Mouse (Mus musculus): Measurements from ENCODE around the gene Tnpo1.

DNA sequence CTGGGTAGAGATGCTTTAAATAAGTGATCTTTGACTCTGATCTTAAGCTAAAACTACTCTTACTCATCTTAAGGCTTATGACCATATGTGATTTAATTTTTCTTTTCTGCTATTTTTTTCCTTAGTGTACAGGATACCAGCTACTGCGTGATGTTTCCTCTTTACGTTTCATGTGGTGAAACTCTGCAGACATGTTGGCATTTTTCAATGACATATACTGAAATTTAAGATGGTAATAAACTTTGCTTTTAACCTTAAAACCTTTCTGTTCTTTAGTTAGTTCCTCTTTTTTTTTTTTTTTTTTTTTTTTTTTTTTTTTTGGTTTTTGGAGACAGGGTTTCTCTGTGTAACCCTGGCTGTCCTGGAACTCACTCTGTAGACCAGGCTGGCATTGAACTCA, 2.7 kb upstream of the Tnpo1 start:
- TF ChIP-seq CTCF (IDR thresholded peaks at IDR 0.05; ENCODE audit: borderline replicate concordance, insufficient read depth, low read length): no peak
- no peak for TF ChIP-seq POLR2A (IDR thresholded peaks at IDR 0.05; ENCODE audit: low read depth, low read length)
